Mouse (Mus musculus): ENCODE results near the gene Acsl6.

Gene Acsl6

GRCm38 (mm10) chr11:54310588-54310987 lies 7.0 kb downstream of the Acsl6 start:
- no peak for DNase-seq

GRCm38 (mm10) chr11:54312021-54312420 lies 8.4 kb downstream of the Acsl6 start:
- DNase-seq = peak; percentile 68

- DNase-seq = no peak
Observed at GRCm38 (mm10) chr11:54312603-54313002, 9.0 kb downstream of the Acsl6 start.

GRCm38 (mm10) chr11:54313391-54314360 lies 10.1 kb downstream of the Acsl6 start:
- DNase-seq = no peak

- no peak for DNase-seq
Observed at GRCm38 (mm10) chr11:54314740-54315139, 11.1 kb downstream of the Acsl6 start.

GRCm38 (mm10) chr11:54315336-54315735 lies 11.7 kb downstream of the Acsl6 start:
- DNase-seq = no peak

GRCm38 (mm10) chr11:54317361-54317760 lies 13.8 kb downstream of the Acsl6 start:
- DNase-seq = peak; percentile 68

- DNase-seq = no peak
Observed at GRCm38 (mm10) chr11:54317795-54318194, 14.2 kb downstream of the Acsl6 start.

- no peak for DNase-seq
Observed at GRCm38 (mm10) chr11:54321802-54322532, 18.4 kb downstream of the Acsl6 start.

GRCm38 (mm10) chr11:54331463-54332183 lies 28.0 kb downstream of the Acsl6 start:
- DNase-seq = no peak

- DNase-seq = no peak
Observed at GRCm38 (mm10) chr11:54336165-54336707, 32.6 kb downstream of the Acsl6 start.

GRCm38 (mm10) chr11:54343703-54344102 lies 40.1 kb downstream of the Acsl6 start:
- DNase-seq = no peak

GRCm38 (mm10) chr11:54351704-54352103 lies 48.1 kb downstream of the Acsl6 start:
- no peak for DNase-seq

GRCm38 (mm10) chr11:54353121-54353576 lies 49.6 kb downstream of the Acsl6 start:
- DNase-seq = no peak

- DNase-seq = no peak
Observed at GRCm38 (mm10) chr11:54354595-54355563, 51.3 kb downstream of the Acsl6 start.

- DNase-seq = no peak
Observed at GRCm38 (mm10) chr11:54355564-54355955, 52.0 kb downstream of the Acsl6 start.

- DNase-seq = no peak
Observed at GRCm38 (mm10) chr11:54356676-54357075, 53.1 kb downstream of the Acsl6 start.

- no peak for DNase-seq
Observed at GRCm38 (mm10) chr11:54372553-54372952, 69.0 kb downstream of the Acsl6 start.

GRCm38 (mm10) chr11:54390386-54390785 lies 86.8 kb downstream of the Acsl6 start:
- no peak for DNase-seq

- DNase-seq = no peak
Observed at GRCm38 (mm10) chr11:54391326-54391725, 87.7 kb downstream of the Acsl6 start.

- DNase-seq = no peak
Observed at GRCm38 (mm10) chr11:54396686-54397085, 93.1 kb downstream of the Acsl6 start.

- DNase-seq = no peak
Observed at GRCm38 (mm10) chr11:54398058-54398457, 94.5 kb downstream of the Acsl6 start.

Data from layer of hippocampus, adult 9-11 months (tissue).